Mouse (Mus musculus) ovary, postnatal 14 days (tissue): Measurements from ENCODE around the gene Supt20.
"Not testable (repeated sequence)": the region's sequence is repeated elsewhere in the genome, so short reads cannot be mapped to it uniquely, and the experiment has no call there.

Experiments
- DNase-seq: peaks from one replicate; pipeline ENCODE4 v3.0.0; 2022; ENCODE audit warnings: low spot score

The Supt20 gene

GRCm38 (mm10) chr3:54704106-54704505 lies 11.5 kb downstream of the Supt20 start:
- not testable (repeated sequence) for DNase-seq

- DNase-seq = no peak
Observed at GRCm38 (mm10) chr3:54708972-54709371, 16.4 kb downstream of the Supt20 start.

GRCm38 (mm10) chr3:54714253-54714652 lies 21.6 kb downstream of the Supt20 start, which contains the start of gene Gm21958:
Gm21958 (minus strand) TSS chr3:54714353.
- no peak for DNase-seq

- DNase-seq = no peak
Observed at GRCm38 (mm10) chr3:54715461-54715860, 22.9 kb downstream of the Supt20 start.

- DNase-seq = no peak
Observed at GRCm38 (mm10) chr3:54717348-54717747, 24.7 kb downstream of the Supt20 start.

- no peak for DNase-seq
Observed at GRCm38 (mm10) chr3:54718947-54719346, 26.3 kb downstream of the Supt20 start.

GRCm38 (mm10) chr3:54723741-54724500 lies 31.3 kb downstream of the Supt20 start:
- no peak for DNase-seq

GRCm38 (mm10) chr3:54725344-54725743 lies 32.7 kb downstream of the Supt20 start:
- no peak for DNase-seq

- no peak for DNase-seq
Observed at GRCm38 (mm10) chr3:54727588-54727987, 35.0 kb downstream of the Supt20 start.

GRCm38 (mm10) chr3:54728100-54728499 lies 35.5 kb downstream of the Supt20 start:
- no peak for DNase-seq

GRCm38 (mm10) chr3:54731626-54732150 lies 39.1 kb downstream of the Supt20 start:
- no peak for DNase-seq

- DNase-seq = no peak
Observed at GRCm38 (mm10) chr3:54732371-54732770, 39.8 kb downstream of the Supt20 start.

- peak; percentile 92 for DNase-seq
Observed at GRCm38 (mm10) chr3:54734411-54735246, 42.0 kb downstream of the Supt20 start.

GRCm38 (mm10) chr3:54735247-54736046 lies 42.8 kb downstream of the Supt20 start, which contains the start of the genes Exosc8 and Alg5:
Exosc8 (minus strand) TSS chr3:54735393.
Alg5 (plus strand) TSS chr3:54735539.
- DNase-seq = peak; percentile 98

- no peak for DNase-seq
Observed at GRCm38 (mm10) chr3:54736101-54736927, 43.7 kb downstream of the Supt20 start.

- DNase-seq = no peak
Observed at GRCm38 (mm10) chr3:54737317-54737716, 44.7 kb downstream of the Supt20 start.

- no peak for DNase-seq
Observed at GRCm38 (mm10) chr3:54741965-54742364, 49.4 kb downstream of the Supt20 start.

GRCm38 (mm10) chr3:54745799-54746198 lies 53.2 kb downstream of the Supt20 start:
- no peak for DNase-seq

GRCm38 (mm10) chr3:54753411-54753810 lies 60.8 kb downstream of the Supt20 start:
- DNase-seq = no peak

GRCm38 (mm10) chr3:54755145-54756041 lies 62.8 kb downstream of the Supt20 start, which contains the start of gene Smad9:
Smad9 (plus strand) TSS chr3:54755582.
- peak; percentile 45 for DNase-seq
